Mouse (Mus musculus): ENCODE measurements around the gene Klhl11. TPM values are rescaled to one million over a fixed set of nuclear protein-coding genes. Genes with fewer than 3 reads are reported as not detected.
A peak's percentile ranks its signal among the peaks of the same experiment; 100 is the strongest.

Klhl11 gene
- polyA plus RNA-seq, 1 experiment from 2014 or later = 8.9 TPM

- Histone ChIP-seq H3K27ac (ENCODE audit: low read depth, low read length) (peak overlapping the region; percentile 95; the same call in 1 of the 2 replicates), H3K4me1 (ENCODE audit: control insufficient read depth, insufficient read depth, low read length) (peaks cover 37% of the 10 kb centered on the region), H3K4me2 (peak overlapping the region; percentile 94), H3K9me3 (replicated peaks; ENCODE audit: control insufficient read depth, low read length) (no peaks in the 10 kb centered on the region), H3K27me3 (ENCODE audit: control insufficient read depth, insufficient read depth, low read length) (no peaks in the 10 kb centered on the region), H3K9ac (ENCODE audit: low read depth, low read length) (peak overlapping the region; percentile 90), H3K36me3 (ENCODE audit: control insufficient read depth, insufficient read depth, low read length) (peaks cover 11% of the 10 kb centered on the region), H3K4me3 (ENCODE audit: low read depth, low read length) (peak overlapping the region; percentile 82)
- ATAC-seq (replicated peaks; ENCODE audit: insufficient number of reproducible peaks, low FRiP score, low TSS enrichment) = no peak
- 62% methylated on average over 11 of the region's 11 CpGs for WGBS (ENCODE audit: insufficient replicate concordance)
Measured at GRCm38 (mm10) chr11:100413541-100413940, 59.0 kb downstream of the Klhl11 start.

Small RNA genes lying within 50 kb of the gene (microRNA-seq; reads per million reads assigned to microRNA genes)
- not detected for gene Gm27374 (ENCODE audit: borderline number of aligned reads)
- 0.34 reads per million for gene Mir7116 (ENCODE audit: borderline number of aligned reads)

Other genes with a start within 250 kb of the Klhl11 start
- not detected in 2 replicates for gene Krt16, start 223.8 kb downstream of the Klhl11 start, polyA plus RNA-seq (2014; fragmentation: Nextera tagmentation; extraction: Ambion mirVana)
- 0.14 and 0.82 TPM in 2 replicates for gene Krt17, start 211.7 kb downstream of the Klhl11 start, polyA plus RNA-seq (2014; fragmentation: Nextera tagmentation; extraction: Ambion mirVana)
- gene Krt42, start 202.9 kb downstream of the Klhl11 start, polyA plus RNA-seq (2014; fragmentation: Nextera tagmentation; extraction: Ambion mirVana) = 0.20 TPM in 1 of 2 replicates, not detected in the other
- 1,605 and 1,756 TPM in 2 replicates for gene Eif1, start 152.9 kb downstream of the Klhl11 start, polyA plus RNA-seq (2014; fragmentation: Nextera tagmentation; extraction: Ambion mirVana)
- not detected in 2 replicates for gene Gast, start 138.3 kb downstream of the Klhl11 start, polyA plus RNA-seq (2014; fragmentation: Nextera tagmentation; extraction: Ambion mirVana)
- 3.0 and 3.4 TPM in 2 replicates for gene Hap1, start 116.6 kb downstream of the Klhl11 start, polyA plus RNA-seq (2014; fragmentation: Nextera tagmentation; extraction: Ambion mirVana)
- 72.2 and 80.6 TPM in 2 replicates for gene Jup, start 75.0 kb downstream of the Klhl11 start, polyA plus RNA-seq (2014; fragmentation: Nextera tagmentation; extraction: Ambion mirVana)
- gene P3h4, start 57.9 kb downstream of the Klhl11 start, polyA plus RNA-seq (2014; fragmentation: Nextera tagmentation; extraction: Ambion mirVana) = 67.2 and 70.6 TPM in 2 replicates
- 89.3 and 107 TPM in 2 replicates for gene Fkbp10, start 57.0 kb downstream of the Klhl11 start, polyA plus RNA-seq (2014; fragmentation: Nextera tagmentation; extraction: Ambion mirVana)
- gene Nt5c3b, start 30.9 kb downstream of the Klhl11 start, polyA plus RNA-seq (2014; fragmentation: Nextera tagmentation; extraction: Ambion mirVana) = 98.8 and 111 TPM in 2 replicates
- gene Klhl10, start 30.8 kb downstream of the Klhl11 start, polyA plus RNA-seq (2014; fragmentation: Nextera tagmentation; extraction: Ambion mirVana) = 0.28 and 0.83 TPM in 2 replicates
- 76.6 and 93.9 TPM in 2 replicates for gene Acly, start 55.3 kb upstream of the Klhl11 start, polyA plus RNA-seq (2014; fragmentation: Nextera tagmentation; extraction: Ambion mirVana)
- 0.31 and 1.1 TPM in 2 replicates for gene Ttc25, start 72.9 kb upstream of the Klhl11 start, polyA plus RNA-seq (2014; fragmentation: Nextera tagmentation; extraction: Ambion mirVana)
- gene Cnp, start 102.2 kb upstream of the Klhl11 start, polyA plus RNA-seq (2014; fragmentation: Nextera tagmentation; extraction: Ambion mirVana) = 15.7 and 19.0 TPM in 2 replicates
- gene Nkiras2, start 146.5 kb upstream of the Klhl11 start, polyA plus RNA-seq (2014; fragmentation: Nextera tagmentation; extraction: Ambion mirVana) = 65.4 and 66.9 TPM in 2 replicates
- gene Dnajc7, start 147.4 kb upstream of the Klhl11 start, polyA plus RNA-seq (2014; fragmentation: Nextera tagmentation; extraction: Ambion mirVana) = 69.4 and 85.1 TPM in 2 replicates
- 0.14 and 0.25 TPM in 2 replicates for gene Zfp385c, start 219.7 kb upstream of the Klhl11 start, polyA plus RNA-seq (2014; fragmentation: Nextera tagmentation; extraction: Ambion mirVana)
- gene Dhx58, start 231.5 kb upstream of the Klhl11 start, polyA plus RNA-seq (2014; fragmentation: Nextera tagmentation; extraction: Ambion mirVana) = 0.65 and 1.3 TPM in 2 replicates
- gene Kat2a, start 239.7 kb upstream of the Klhl11 start, polyA plus RNA-seq (2014; fragmentation: Nextera tagmentation; extraction: Ambion mirVana) = 36.7 and 37.9 TPM in 2 replicates
- gene Hspb9, start 241.1 kb upstream of the Klhl11 start, polyA plus RNA-seq (2014; fragmentation: Nextera tagmentation; extraction: Ambion mirVana) = 0.37 TPM in 1 of 2 replicates, not detected in the other